Mouse (Mus musculus): Measurements from ENCODE around the gene Ddi2. TPM values are rescaled to one million over a fixed set of nuclear protein-coding genes. Genes with fewer than 3 reads are reported as not detected.
A peak's percentile ranks its signal among the peaks of the same experiment; 100 is the strongest.

Ddi2 gene
- polyA plus RNA-seq, 1 experiment from 2014 or later: 37.7 TPM

- Histone ChIP-seq H3K27ac (no peak overlapping the region), H3K36me3 (ENCODE audit: inconsistent target) (no peaks in the 10 kb centered on the region), H3K4me3 (ENCODE audit: inconsistent target) (no peak overlapping the region), H3K79me2 (ENCODE audit: inconsistent target) (peaks cover 21% of the 10 kb centered on the region)
- 90% methylated on average over 3 of the region's 3 CpGs for WGBS (ENCODE audit: missing documents)
Measured at GRCm38 (mm10) chr4:141725738-141726137, 2.5 kb upstream of the Ddi2 start.

GRCm38 (mm10) chr4:141725277-141725676 lies 2.1 kb upstream of the Ddi2 start:
- Histone ChIP-seq H3K36me3 (ENCODE audit: inconsistent target) (no peaks in the 10 kb centered on the region), H3K27ac (peak overlapping the region; percentile 54; the same call in 1 of the 2 replicates), H3K79me2 (ENCODE audit: inconsistent target) (peaks cover 25% of the 10 kb centered on the region), H3K4me3 (ENCODE audit: inconsistent target) (no peak overlapping the region)
- WGBS (ENCODE audit: missing documents): 94% methylated on average over 5 of the region's 5 CpGs

GRCm38 (mm10) chr4:141724594-141724993 lies 1.4 kb upstream of the Ddi2 start:
- Histone ChIP-seq H3K4me3 (ENCODE audit: inconsistent target) (no peak overlapping the region), H3K36me3 (ENCODE audit: inconsistent target) (no peaks in the 10 kb centered on the region), H3K79me2 (ENCODE audit: inconsistent target) (peaks cover 32% of the 10 kb centered on the region), H3K27ac (peak overlapping the region; percentile 54)
- 19% methylated on average over 9 of the region's 11 CpGs for WGBS (ENCODE audit: missing documents)

GRCm38 (mm10) chr4:141723673-141724068 lies 452 bp upstream of the Ddi2 start:
- H3K4me3 ChIP-seq (ENCODE audit: inconsistent target): peak overlapping the region; percentile 39
- H3K27ac ChIP-seq: peak overlapping the region; percentile 54
- no peaks in the 10 kb centered on the region for H3K36me3 ChIP-seq (ENCODE audit: inconsistent target)
- 7% methylated on average over 13 of the region's 13 CpGs for WGBS (ENCODE audit: missing documents)
- H3K79me2 ChIP-seq (ENCODE audit: inconsistent target): peaks cover 41% of the 10 kb centered on the region

GRCm38 (mm10) chr4:141721961-141722360 lies 1.3 kb downstream of the Ddi2 start:
- 15% methylated on average over 6 of the region's 6 CpGs for WGBS (ENCODE audit: missing documents)
- Histone ChIP-seq H3K4me3 (ENCODE audit: inconsistent target) (peak overlapping the region; percentile 67), H3K36me3 (ENCODE audit: inconsistent target) (no peaks in the 10 kb centered on the region), H3K27ac (peak overlapping the region; percentile 84), H3K79me2 (ENCODE audit: inconsistent target) (peaks cover 58% of the 10 kb centered on the region)

GRCm38 (mm10) chr4:141720761-141721523 lies 2.3 kb downstream of the Ddi2 start:
- no peaks in the 10 kb centered on the region for H3K36me3 ChIP-seq (ENCODE audit: inconsistent target)
- 20% methylated on average over 6 of the region's 6 CpGs for WGBS (ENCODE audit: missing documents)
- peak overlapping the region; percentile 84 for H3K27ac ChIP-seq
- H3K4me3 ChIP-seq (ENCODE audit: inconsistent target): peak overlapping the region; percentile 67
- H3K79me2 ChIP-seq (ENCODE audit: inconsistent target): peaks cover 68% of the 10 kb centered on the region

- H3K4me3 ChIP-seq (ENCODE audit: inconsistent target): no peak overlapping the region
- H3K36me3 ChIP-seq (ENCODE audit: inconsistent target): no peaks in the 10 kb centered on the region
- peak overlapping the region; percentile 84 for H3K27ac ChIP-seq
- peaks cover 85% of the 10 kb centered on the region for H3K79me2 ChIP-seq (ENCODE audit: inconsistent target)
- 33% methylated on average over 1 of the region's 1 CpGs for WGBS (ENCODE audit: missing documents)
Measured at GRCm38 (mm10) chr4:141719304-141719703, 3.9 kb downstream of the Ddi2 start.

GRCm38 (mm10) chr4:141717633-141718032 lies 5.6 kb downstream of the Ddi2 start:
- peaks cover 6% of the 10 kb centered on the region; the same call in 1 of the 2 replicates for H3K36me3 ChIP-seq (ENCODE audit: inconsistent target)
- 64% methylated on average over 4 of the region's 4 CpGs for WGBS (ENCODE audit: missing documents)
- H3K4me3 ChIP-seq (ENCODE audit: inconsistent target): no peak overlapping the region
- H3K79me2 ChIP-seq (ENCODE audit: inconsistent target): peaks cover 100% of the 10 kb centered on the region
- H3K27ac ChIP-seq: 0 out of 2 replicates have a peak overlapping the region, but pooled peaks have one; percentile 5

GRCm38 (mm10) chr4:141715027-141715426 lies 8.2 kb downstream of the Ddi2 start:
- 82% methylated on average over 2 of the region's 2 CpGs for WGBS (ENCODE audit: missing documents)
- no peak overlapping the region for H3K27ac ChIP-seq
- no peak overlapping the region for H3K4me3 ChIP-seq (ENCODE audit: inconsistent target)
- peaks cover 30% of the 10 kb centered on the region; the same call in 1 of the 2 replicates for H3K36me3 ChIP-seq (ENCODE audit: inconsistent target)
- H3K79me2 ChIP-seq (ENCODE audit: inconsistent target): peaks cover 100% of the 10 kb centered on the region

GRCm38 (mm10) chr4:141713598-141714142 lies 9.5 kb downstream of the Ddi2 start:
- 16% methylated on average over 5 of the region's 5 CpGs for WGBS (ENCODE audit: missing documents)
- H3K79me2 ChIP-seq (ENCODE audit: inconsistent target): peaks cover 100% of the 10 kb centered on the region
- no peak overlapping the region for H3K4me3 ChIP-seq (ENCODE audit: inconsistent target)
- peaks cover 43% of the 10 kb centered on the region; the same call in 1 of the 2 replicates for H3K36me3 ChIP-seq (ENCODE audit: inconsistent target)
- peak overlapping the region; percentile 27 for H3K27ac ChIP-seq

- H3K4me3 ChIP-seq (ENCODE audit: inconsistent target): no peak overlapping the region
- peaks cover 66% of the 10 kb centered on the region; the same call in 1 of the 2 replicates for H3K36me3 ChIP-seq (ENCODE audit: inconsistent target)
- whole genome bisulfite sequencing (ENCODE audit: missing documents): 94% methylated on average over 1 of the region's 1 CpGs
- H3K27ac ChIP-seq: no peak overlapping the region
- H3K79me2 ChIP-seq (ENCODE audit: inconsistent target): peaks cover 100% of the 10 kb centered on the region
Measured at GRCm38 (mm10) chr4:141711250-141711649, 12.0 kb downstream of the Ddi2 start.

- WGBS (ENCODE audit: missing documents): 95% methylated on average over 2 of the region's 2 CpGs
- Histone ChIP-seq H3K79me2 (ENCODE audit: inconsistent target) (peaks cover 100% of the 10 kb centered on the region), H3K36me3 (ENCODE audit: inconsistent target) (peaks cover 89% of the 10 kb centered on the region), H3K4me3 (ENCODE audit: inconsistent target) (no peak overlapping the region), H3K27ac (no peak overlapping the region)
Measured at GRCm38 (mm10) chr4:141708971-141709370, 14.2 kb downstream of the Ddi2 start.

- 79% methylated on average over 6 of the region's 7 CpGs for WGBS (ENCODE audit: missing documents)
- peaks cover 96% of the 10 kb centered on the region for H3K36me3 ChIP-seq (ENCODE audit: inconsistent target)
- no peak overlapping the region for H3K27ac ChIP-seq
- no peak overlapping the region for H3K4me3 ChIP-seq (ENCODE audit: inconsistent target)
- peaks cover 100% of the 10 kb centered on the region for H3K79me2 ChIP-seq (ENCODE audit: inconsistent target)
Measured at GRCm38 (mm10) chr4:141708005-141708404, 15.2 kb downstream of the Ddi2 start.

GRCm38 (mm10) chr4:141705331-141705730 lies 17.9 kb downstream of the Ddi2 start:
- H3K27ac ChIP-seq: no peak overlapping the region
- H3K36me3 ChIP-seq (ENCODE audit: inconsistent target): peaks cover 96% of the 10 kb centered on the region
- H3K4me3 ChIP-seq (ENCODE audit: inconsistent target): no peak overlapping the region
- peaks cover 100% of the 10 kb centered on the region for H3K79me2 ChIP-seq (ENCODE audit: inconsistent target)
- WGBS (ENCODE audit: missing documents): 97% methylated on average over 4 of the region's 4 CpGs

GRCm38 (mm10) chr4:141704625-141705024 lies 18.6 kb downstream of the Ddi2 start:
- WGBS (ENCODE audit: missing documents): 100% methylated on average over 2 of the region's 2 CpGs
- Histone ChIP-seq H3K27ac (no peak overlapping the region), H3K4me3 (ENCODE audit: inconsistent target) (no peak overlapping the region), H3K79me2 (ENCODE audit: inconsistent target) (peaks cover 100% of the 10 kb centered on the region), H3K36me3 (ENCODE audit: inconsistent target) (peaks cover 97% of the 10 kb centered on the region)

Data from macrophage (primary cell).